Mouse (Mus musculus): Measurements from ENCODE around the gene Exoc2.

DNA sequence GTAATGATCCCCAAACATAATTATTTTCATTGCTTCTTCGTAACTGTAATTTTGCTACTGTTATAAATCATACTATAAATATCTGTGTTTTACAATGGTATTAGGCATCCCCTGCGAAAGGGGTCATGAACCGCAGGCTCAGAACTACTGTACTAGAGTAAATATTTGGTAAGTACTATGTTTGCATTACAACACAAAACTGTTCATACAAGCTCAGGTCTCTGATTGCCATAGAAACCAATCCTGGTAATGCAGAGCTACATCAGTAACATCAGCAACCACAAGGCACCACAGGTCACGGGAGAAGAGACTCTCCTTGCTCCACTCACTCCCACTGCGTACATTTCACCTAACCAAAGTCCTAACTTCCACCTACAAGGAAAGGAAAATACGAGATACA, 49.6 kb downstream of the Exoc2 start:
- TF ChIP-seq ZNF384 (IDR thresholded peaks at IDR 0.05; ENCODE audit: low read depth, low read length), result no peak
- TF ChIP-seq MAFK (IDR thresholded peaks at IDR 0.05; ENCODE audit: insufficient read depth, low read depth, low read length), result no peak

Measured in ES-E14 (cell line).